Mouse (Mus musculus) erythroblast, embryonic 14.5 days (primary cell): Measurements from ENCODE around the gene Olfml3.

Source experiments
- GATA1 ChIP-seq: IDR thresholded peaks from 2 replicates; pipeline ENCODE4 v1.6.1; 2012; ENCODE audit warnings: low read length, inconsistent platforms, mixed read lengths
- TAL1 ChIP-seq: IDR thresholded peaks from 3 replicates; pipeline ENCODE4 v1.6.1; 2012; ENCODE audit warnings: low read length, inconsistent platforms, mixed read lengths

DNA sequence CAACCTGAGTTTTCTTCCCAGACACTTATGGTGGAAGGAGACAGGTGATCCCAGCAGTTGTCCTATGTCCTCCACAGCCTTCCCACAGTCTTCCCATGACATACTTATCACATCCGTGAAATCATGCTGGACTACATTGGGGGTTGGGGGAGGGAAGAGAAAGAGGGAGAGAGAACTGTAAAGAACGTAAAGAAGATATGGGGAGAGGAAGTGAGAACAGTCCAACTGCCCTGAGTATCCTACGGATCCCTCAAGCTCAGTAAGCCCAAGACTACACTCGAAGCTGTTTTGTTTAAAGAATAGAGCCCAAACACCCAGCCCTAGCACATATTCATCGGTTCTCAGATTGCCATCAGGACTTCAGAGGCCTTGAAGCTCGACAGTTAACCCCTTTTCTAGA lies 40.9 kb upstream of the Olfml3 start:
- TF ChIP-seq GATA1: no peak
- no peak for TF ChIP-seq TAL1
